Mouse (Mus musculus) liver, embryonic 14.5 days (tissue): Measurements from ENCODE around the gene Ralgapa2. TPM values are rescaled to one million over a fixed set of nuclear protein-coding genes. Genes with fewer than 3 reads are reported as not detected.

Experiments
- ATAC-seq: fragments of 200-750 bp; cut with Nextera tagmentation; 2 replicates; pipeline ENCODE4 v1.8.0; 2017; ENCODE audit warnings: moderate number of reproducible peaks, mild to moderate bottlenecking, moderate library complexity; ENCODE audit not compliant: insufficient read depth
- DNase-seq, 3 experiments: peaks; one replicate each; pipeline ENCODE4 v3.0.0-alpha.2; 2012 to 2013; ENCODE audit warnings: low read depth in 3 of 3, low spot score in 3 of 3
- H3K27ac ChIP-seq: fragments of 300-500 bp; sonication (generic); 2 replicates; pipeline ENCODE4 v1.5.1; 2014; ENCODE audit warnings: moderate library complexity, mild to moderate bottlenecking, control low read depth, inconsistent platforms
- H3K27me3 ChIP-seq: fragments of 300-500 bp; sonication (generic); 2 replicates; pipeline ENCODE4 v1.6.1; 2014; ENCODE audit warnings: mild to moderate bottlenecking, low read length, moderate library complexity; ENCODE audit not compliant: control insufficient read depth, insufficient read depth
- H3K36me3 ChIP-seq: fragments of 300-500 bp; sonication (generic); replicated peaks from 2 replicates; pipeline ENCODE4 v1.6.1; 2014; ENCODE audit warnings: low read depth; ENCODE audit not compliant: control insufficient read depth, insufficient read depth
- H3K4me1 ChIP-seq, 2 experiments: fragments of 200-500 bp in 1 of 2; fragments of 300-500 bp in 1 of 2; sonication (generic) in 1 of 2; replicated peaks; 2 replicates each; pipeline ENCODE4 v1.6.1; 2012 to 2014; ENCODE audit warnings: antibody characterized with exemption in 1 of 2, inconsistent platforms in 1 of 2, low read length in 1 of 2; ENCODE audit not compliant: control insufficient read depth in 2 of 2, insufficient read depth in 2 of 2
- H3K4me2 ChIP-seq: fragments of 300-500 bp; sonication (generic); 2 replicates; pipeline ENCODE4 v1.6.1; 2014; ENCODE audit warnings: low read depth, mild to moderate bottlenecking, control low read depth, moderate library complexity
- H3K4me3 ChIP-seq, 2 experiments: fragments of 200-500 bp in 1 of 2; fragments of 300-500 bp in 1 of 2; sonication (generic) in 1 of 2; 2 replicates each; pipeline ENCODE4 v1.5.1; 2012 to 2014; ENCODE audit warnings: low read depth in 2 of 2, low read length in 2 of 2, mild to moderate bottlenecking in 2 of 2, control low read depth in 1 of 2, inconsistent platforms in 1 of 2, moderate library complexity in 1 of 2; ENCODE audit not compliant: insufficient read depth in 1 of 2
- H3K9ac ChIP-seq: fragments of 300-500 bp; sonication (generic); replicated peaks from 2 replicates; pipeline ENCODE4 v1.6.1; 2014; ENCODE audit warnings: mild to moderate bottlenecking, control low read depth, moderate library complexity
- H3K9me3 ChIP-seq: fragments of 300-500 bp; sonication (generic); 2 replicates; pipeline ENCODE4 v1.6.1; 2016; ENCODE audit warnings: low read length, mixed read lengths; ENCODE audit not compliant: control insufficient read depth
- CTCF ChIP-seq: IDR thresholded peaks from 2 replicates; pipeline ENCODE4 v1.5.1; 2016; ENCODE audit warnings: antibody characterized with exemption, low read depth, control low read depth
- EP300 ChIP-seq: IDR thresholded peaks from 2 replicates; pipeline ENCODE4 v1.6.1; 2016; ENCODE audit warnings: antibody characterized with exemption, low read depth
- WGBS: fragments of 180-500 bp; shearing (Covaris S2); extraction: QIAGEN DNeasy Blood & Tissue Kit; methylation state at CpG from one replicate; pipeline ENCODE4 v1.1.7; 2014; ENCODE audit not compliant: insufficient replicate concordance; 5-methylcytosine and 5-hydroxymethylcytosine counted together
- polyA plus RNA-seq, 2 experiments: library from polyadenylated mRNA; depleted of rRNA in 1 of 2; stranded (reverse) in 1 of 2; unstranded in 1 of 2; fragments of >200 nt; fragmentation: Nextera tagmentation in 1 of 2; extraction: Ambion mirVana in 1 of 2; gene quantifications; 2 replicates each; pipeline versions ENCODE4 v1.2.1 to v1.2.3; 2012 to 2014

Gene Ralgapa2
- polyA plus RNA-seq, 2 experiments, result 2.1 to 3.6 TPM

GRCm38 (mm10) chr2:146512581-146512920, 407 bp upstream of the Ralgapa2 start:
- H3K4me3 ChIP-seq, result no peak overlapping the region
- TF ChIP-seq EP300 (no peak), CTCF (no peak)
- H3K4me1 ChIP-seq, result peaks cover 6 to 12% of the 10 kb centered on the region in 2 experiments
- H3K27me3 ChIP-seq, result no peaks in the 10 kb centered on the region
- 57% methylated on average over 2 of the region's 2 CpGs for WGBS
- no peak overlapping the region for H3K9ac ChIP-seq
- H3K4me2 ChIP-seq, result peak overlapping the region; percentile 14
- no peak overlapping the region for H3K27ac ChIP-seq
- H3K36me3 ChIP-seq, result no peaks in the 10 kb centered on the region
- no peaks in the 10 kb centered on the region for H3K9me3 ChIP-seq
- ATAC-seq (no peak), DNase-seq (no peak)

GRCm38 (mm10) chr2:146511401-146511865, 711 bp downstream of the Ralgapa2 start:
- H3K9me3 ChIP-seq, result no peaks in the 10 kb centered on the region
- H3K36me3 ChIP-seq, result no peaks in the 10 kb centered on the region
- peak overlapping the region; percentile 32 for H3K27ac ChIP-seq
- peak overlapping the region; percentile 71 to 86 for H3K4me3 ChIP-seq
- H3K4me2 ChIP-seq, result peak overlapping the region; percentile 89
- no peaks in the 10 kb centered on the region for H3K27me3 ChIP-seq
- no peak for DNase-seq
- peaks cover 6 to 12% of the 10 kb centered on the region in 2 experiments for H3K4me1 ChIP-seq
- whole genome bisulfite sequencing, result under 1% methylated on average over 22 of the region's 22 CpGs
- peak; percentile 40 for ATAC-seq
- peak overlapping the region; percentile 89 for H3K9ac ChIP-seq
- TF ChIP-seq CTCF, result no peak
- no peak for TF ChIP-seq EP300

- no peak for ATAC-seq
- Histone ChIP-seq H3K27me3 (no peaks in the 10 kb centered on the region), H3K4me3 (peak overlapping the region; percentile 71 to 86), H3K4me1 (peaks cover 6 to 12% of the 10 kb centered on the region in 2 experiments), H3K27ac (no peak overlapping the region), H3K9ac (peak overlapping the region; percentile 89), H3K4me2 (peak overlapping the region; percentile 89), H3K9me3 (no peaks in the 10 kb centered on the region), H3K36me3 (no peaks in the 10 kb centered on the region)
- 4% methylated on average over 1 of the region's 1 CpGs for WGBS
- DNase-seq, result no peak
- TF ChIP-seq CTCF (no peak), EP300 (no peak)
Observed at GRCm38 (mm10) chr2:146510780-146511179, 1.4 kb downstream of the Ralgapa2 start.

- no peaks in the 10 kb centered on the region for H3K36me3 ChIP-seq
- H3K9me3 ChIP-seq, result no peaks in the 10 kb centered on the region
- H3K27ac ChIP-seq, result no peak overlapping the region
- H3K4me2 ChIP-seq, result no peak overlapping the region
- WGBS, result 43% methylated on average over 9 of the region's 9 CpGs
- H3K4me3 ChIP-seq, result no peak overlapping the region
- H3K4me1 ChIP-seq, result peaks cover 27 to 39% of the 10 kb centered on the region in 2 experiments
- H3K27me3 ChIP-seq, result no peaks in the 10 kb centered on the region
- no peak for DNase-seq
- TF ChIP-seq CTCF, result no peak
- TF ChIP-seq EP300, result no peak
- no peak overlapping the region for H3K9ac ChIP-seq
- ATAC-seq, result no peak
Observed at GRCm38 (mm10) chr2:146502578-146503311, 9.4 kb downstream of the Ralgapa2 start.

GRCm38 (mm10) chr2:146500067-146500466, 12.1 kb downstream of the Ralgapa2 start:
- Histone ChIP-seq H3K36me3 (no peaks in the 10 kb centered on the region), H3K9ac (no peak overlapping the region), H3K4me3 (no peak overlapping the region), H3K27ac (no peak overlapping the region), H3K4me1 (peaks cover 38 to 49% of the 10 kb centered on the region in 2 experiments), H3K27me3 (no peaks in the 10 kb centered on the region), H3K9me3 (no peaks in the 10 kb centered on the region), H3K4me2 (no peak overlapping the region)
- DNase-seq (no peak), ATAC-seq (no peak)
- no peak for TF ChIP-seq EP300
- TF ChIP-seq CTCF, result no peak
- 35% methylated on average over 1 of the region's 1 CpGs for WGBS
